Mouse (Mus musculus): ENCODE measurements around the gene Gm10644.
"Not testable (repeated sequence)": the region's sequence is repeated elsewhere in the genome, so short reads cannot be mapped to it uniquely, and the experiment has no call there.

The Gm10644 gene

GRCm38 (mm10) chr8:83955106-83955957 lies at the start of gene Gm10644, which contains the start of gene Asf1b:
TSS of gene Gm10644 (minus strand) at chr8:83955205.
TSS of gene Asf1b (plus strand) at chr8:83955507.
- DNase-seq (ENCODE audit: low spot score in 2 of 2) = peak; percentile 85 to 96

DNA sequence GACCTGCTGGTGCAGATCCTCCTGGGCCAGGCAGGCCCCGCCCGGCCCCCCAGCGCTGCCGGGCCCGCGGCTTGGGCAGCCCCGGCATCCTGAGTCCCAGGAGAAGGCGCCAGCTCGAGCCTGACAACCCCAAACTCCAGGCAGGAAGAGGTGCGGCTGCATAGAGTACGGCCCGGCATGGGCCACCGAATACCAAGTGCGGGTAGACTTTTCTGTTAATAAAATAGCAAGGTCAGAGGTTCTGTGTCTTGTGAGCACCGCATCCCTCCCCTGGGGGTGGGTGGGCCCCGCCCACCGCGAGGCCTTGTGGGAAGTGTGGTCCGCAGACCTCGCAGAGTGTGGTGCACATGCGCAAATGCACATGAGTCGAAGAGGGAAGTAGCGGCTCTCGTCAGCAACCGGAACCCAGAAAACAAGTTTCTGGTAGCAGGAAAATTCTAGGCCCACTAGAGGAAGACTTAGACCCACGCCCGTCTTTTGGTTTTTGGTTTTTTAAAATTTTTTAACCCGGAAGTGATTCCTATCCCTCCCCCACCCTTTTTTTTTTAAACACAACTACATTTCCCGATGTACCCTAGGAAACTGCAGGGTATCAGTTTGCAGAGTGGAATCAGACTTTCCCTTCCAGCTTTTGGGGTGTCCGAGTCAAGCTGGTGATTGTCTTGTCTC lies 49.7 kb upstream of the Gm10644 start:
- peak; percentile 86 to 92 for DNase-seq (ENCODE audit: low spot score in 2 of 2)

- DNase-seq (ENCODE audit: low spot score in 2 of 2) = no peak
Measured at GRCm38 (mm10) chr8:84003612-84004246, 48.7 kb upstream of the Gm10644 start.

GRCm38 (mm10) chr8:84002957-84003611 lies 48.1 kb upstream of the Gm10644 start:
- DNase-seq (ENCODE audit: low spot score in 2 of 2) = no peak

DNA sequence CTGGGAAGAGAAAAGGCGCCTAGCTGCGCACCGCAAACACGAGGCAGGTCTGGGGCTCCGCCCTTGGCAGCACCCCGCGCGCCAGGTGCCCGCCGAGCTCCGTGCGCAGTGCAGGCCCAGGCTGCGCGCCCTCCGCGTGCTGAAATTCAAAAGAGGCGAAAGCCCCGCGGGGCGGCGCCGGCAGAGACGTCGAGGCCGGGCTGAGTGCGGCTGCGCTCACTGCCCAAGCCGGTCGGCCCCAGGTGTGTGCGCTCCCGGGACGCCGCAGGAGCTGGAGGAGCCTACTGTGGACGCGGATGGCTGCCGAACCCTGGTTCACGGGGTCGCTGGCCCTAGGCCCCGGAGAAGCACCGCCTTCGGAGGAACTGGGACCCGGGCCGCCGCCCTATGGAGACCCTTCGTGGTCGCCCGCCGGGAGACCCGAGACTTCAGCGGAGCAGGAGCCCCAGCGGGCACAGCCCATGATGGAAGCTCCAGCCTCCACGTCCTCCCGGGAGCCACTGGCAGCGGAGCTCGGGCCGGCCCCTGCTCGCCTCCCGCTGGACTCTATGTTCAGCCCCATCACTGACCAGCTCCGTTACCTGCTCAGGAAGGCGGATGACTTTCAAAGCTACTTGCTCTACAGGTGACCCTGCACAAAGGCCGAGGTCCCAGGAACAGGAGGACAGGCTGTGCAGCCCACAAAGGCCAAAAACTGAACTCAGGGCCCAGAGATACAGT lies 46.4 kb upstream of the Gm10644 start, which contains the start of gene 1700067K01Rik:
Gene 1700067K01Rik, plus strand, starts transcription at position 222 of the 720 bp plus-strand sequence.
- no peak for DNase-seq (ENCODE audit: low spot score in 2 of 2)

DNA sequence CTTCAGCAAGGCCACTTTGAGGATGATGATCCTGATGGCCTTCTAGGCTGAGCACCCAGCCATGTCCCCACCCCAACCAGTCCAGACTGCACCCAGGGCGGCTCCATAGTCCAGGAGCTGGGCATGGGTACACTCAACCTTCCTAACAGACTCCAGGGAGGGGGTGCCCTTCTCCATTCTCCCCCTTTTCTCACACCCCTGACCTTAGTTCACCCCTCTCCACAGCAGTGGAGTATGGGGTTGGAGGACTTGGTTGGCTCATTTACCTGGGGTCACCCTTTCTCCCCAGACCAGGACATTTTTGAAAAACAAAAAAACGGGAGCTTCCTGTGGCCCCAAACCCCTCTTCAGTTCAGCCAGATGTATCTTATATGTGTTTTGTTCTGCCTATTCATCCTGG lies 44.8 kb upstream of the Gm10644 start:
- DNase-seq (ENCODE audit: low spot score in 2 of 2) = no peak

- DNase-seq (ENCODE audit: low spot score in 2 of 2) = no peak
Measured at GRCm38 (mm10) chr8:83999057-83999705, 44.2 kb upstream of the Gm10644 start.

GRCm38 (mm10) chr8:83998231-83999056 lies 43.4 kb upstream of the Gm10644 start:
- peak in 1 of 2 experiments; percentile 67 for DNase-seq (ENCODE audit: low spot score in 2 of 2)

- peak in 1 of 2 experiments; percentile 39 for DNase-seq (ENCODE audit: low spot score in 2 of 2)
Measured at GRCm38 (mm10) chr8:83997511-83998141, 42.6 kb upstream of the Gm10644 start, which contains the start of gene Samd1. TSS of gene Samd1 (plus strand) at chr8:83997672.

DNA sequence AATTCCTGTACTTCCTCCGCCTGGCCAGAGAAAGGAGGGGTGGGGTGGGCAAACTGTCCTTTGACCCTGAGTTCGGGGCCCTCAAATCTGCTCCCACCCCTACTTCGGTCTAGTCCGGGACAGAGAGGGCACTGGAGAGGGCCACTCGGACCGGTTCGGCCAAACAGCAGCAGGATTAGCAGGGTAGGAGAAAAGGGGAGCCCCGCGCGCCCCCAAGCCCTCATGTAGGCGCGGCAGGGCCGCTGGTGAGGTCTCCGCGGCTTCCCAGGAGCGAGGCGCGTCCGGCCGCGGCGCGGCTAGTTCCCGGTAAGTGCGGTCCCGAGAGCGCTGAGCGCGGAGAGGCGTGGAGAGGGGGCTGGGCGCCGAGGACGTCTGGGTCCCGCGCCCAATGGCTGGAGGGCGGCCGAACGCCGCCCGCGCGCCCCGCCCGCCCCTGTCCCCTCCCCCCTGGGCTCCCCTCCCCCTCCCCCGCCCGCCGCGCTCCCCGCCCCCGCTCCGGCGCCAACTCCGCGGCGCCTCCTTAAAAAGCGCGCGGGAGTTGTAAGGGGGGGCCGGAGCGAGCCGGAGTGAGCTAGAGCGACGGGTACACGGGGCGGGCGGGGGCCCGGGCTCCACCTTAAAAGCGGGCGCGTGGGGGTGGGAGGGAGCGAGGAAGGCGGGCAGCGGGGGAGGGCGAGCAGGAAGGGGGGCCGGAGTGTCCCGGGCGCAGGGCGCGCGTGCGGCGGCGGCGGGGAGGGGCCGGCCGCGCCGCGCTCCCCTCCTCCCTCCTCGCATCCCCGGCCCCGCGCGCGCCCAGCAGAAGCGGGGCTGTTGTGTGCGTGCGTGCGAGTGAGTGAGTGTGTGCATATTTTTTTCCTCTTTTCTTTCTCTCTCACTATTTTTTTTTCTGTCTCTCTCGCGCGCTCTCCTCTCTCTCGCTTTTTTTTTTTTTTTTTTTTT lies 41.8 kb upstream of the Gm10644 start:
- peak; percentile 85 to 87 for DNase-seq (ENCODE audit: low spot score in 2 of 2)

- no peak for DNase-seq (ENCODE audit: low spot score in 2 of 2)
Measured at GRCm38 (mm10) chr8:83995973-83996372, 41.0 kb upstream of the Gm10644 start.

- no peak for DNase-seq (ENCODE audit: low spot score in 2 of 2)
Measured at GRCm38 (mm10) chr8:83994030-83994429, 39.0 kb upstream of the Gm10644 start.

DNA sequence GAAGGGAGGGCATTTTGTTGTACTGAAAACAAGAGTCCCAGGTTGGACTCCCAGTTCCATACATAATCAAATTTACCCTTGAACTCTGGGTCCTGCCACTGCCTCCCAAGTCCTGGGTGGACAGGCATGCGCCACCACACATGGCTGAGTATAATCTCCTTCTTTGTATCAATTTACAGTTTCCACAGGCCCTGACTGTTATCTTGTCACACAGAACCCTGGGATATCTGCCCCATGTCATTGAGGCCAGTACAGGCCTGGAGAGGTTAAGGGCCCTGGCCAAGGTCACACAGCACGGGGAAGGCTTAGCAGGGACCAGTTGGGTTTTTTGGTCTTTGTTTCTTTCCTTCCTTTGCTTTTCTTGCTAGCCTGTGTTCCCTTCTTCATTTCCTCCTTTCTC lies 37.5 kb upstream of the Gm10644 start:
- DNase-seq (ENCODE audit: low spot score in 2 of 2) = no peak

DNA sequence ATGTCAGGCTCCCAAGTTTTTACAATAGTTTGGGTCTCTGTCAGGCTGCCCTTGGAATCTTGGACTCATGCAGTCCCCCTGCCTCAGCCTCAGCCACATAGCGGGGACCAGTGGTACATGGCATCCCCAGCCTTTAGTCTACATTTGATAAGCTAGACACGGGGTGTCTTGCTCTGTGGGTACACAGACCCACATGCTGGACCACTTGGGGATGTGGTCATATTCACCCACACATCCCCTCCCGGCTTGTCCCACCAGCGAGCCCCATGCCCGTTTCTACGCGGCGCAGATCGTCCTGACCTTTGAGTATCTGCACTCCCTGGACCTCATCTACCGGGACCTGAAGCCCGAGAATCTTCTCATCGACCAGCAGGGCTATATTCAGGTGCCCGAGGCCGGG lies 35.2 kb upstream of the Gm10644 start:
- no peak for DNase-seq (ENCODE audit: low spot score in 2 of 2)

DNA sequence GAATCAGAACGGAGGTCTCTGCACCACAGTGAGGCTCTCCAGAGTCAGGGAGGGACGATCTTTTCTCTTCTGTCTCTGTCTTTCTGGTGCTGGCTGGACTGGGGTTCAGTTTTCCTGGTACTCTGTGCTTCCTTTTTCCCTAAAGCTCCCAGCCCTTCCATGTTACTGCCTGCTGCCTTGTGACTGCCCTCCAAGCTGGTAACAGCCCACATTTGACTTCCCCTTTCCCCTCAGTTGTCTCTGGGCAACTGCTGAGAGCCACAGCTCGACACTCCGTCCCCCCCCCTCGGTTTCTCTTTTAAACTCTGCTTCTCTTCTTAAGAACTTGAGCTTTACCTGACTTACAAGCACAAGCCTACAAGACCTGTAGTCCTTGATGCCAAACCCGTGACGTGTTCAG lies 34.2 kb upstream of the Gm10644 start:
- DNase-seq (ENCODE audit: low spot score in 2 of 2) = no peak

- not testable (repeated sequence) for DNase-seq (ENCODE audit: low spot score in 2 of 2)
Measured at GRCm38 (mm10) chr8:83983222-83983621, 28.2 kb upstream of the Gm10644 start.

GRCm38 (mm10) chr8:83982449-83982848 lies 27.4 kb upstream of the Gm10644 start:
- DNase-seq (ENCODE audit: low spot score in 2 of 2) = no peak

DNA sequence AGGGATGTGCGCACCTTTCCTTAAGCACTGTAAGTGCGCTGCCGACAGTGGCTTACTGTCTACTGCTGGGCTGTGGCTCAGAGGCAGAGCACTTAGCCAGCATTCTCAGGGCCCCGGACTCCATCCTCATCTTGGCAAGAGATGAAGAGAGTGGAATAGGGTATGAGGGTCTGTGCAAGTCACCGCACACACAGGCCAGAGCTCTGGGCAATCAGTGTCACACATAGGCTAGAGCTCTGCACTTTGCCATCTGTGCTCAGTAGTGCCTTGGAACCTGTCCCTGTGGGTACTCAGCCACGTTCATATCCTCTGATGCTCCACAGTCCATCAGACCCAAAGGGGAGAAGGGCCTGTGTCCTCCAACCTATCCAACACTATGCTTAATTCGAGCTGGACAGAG lies 26.5 kb upstream of the Gm10644 start:
- DNase-seq (ENCODE audit: low spot score in 2 of 2) = no peak

All from urinary bladder, adult 18-20 months (tissue).